Mouse (Mus musculus): ENCODE data around the gene Slc9a5. TPM values are rescaled to one million over a fixed set of nuclear protein-coding genes. Genes with fewer than 3 reads are reported as not detected.

Gene Slc9a5
- total and polyA plus RNA-seq, 3 experiments, result 0.36 to 1.7 (median 0.37) TPM

GRCm38 (mm10) chr8:105355179-105356024, 6.8 kb downstream of the Slc9a5 start:
- Histone ChIP-seq H3K9ac (ENCODE audit: low read depth, low read length) (no peak overlapping the region), H3K79me2 (replicated peaks; ENCODE audit: control insufficient read depth, insufficient read depth, low read length) (no peaks in the 10 kb centered on the region), H3K4me1 (ENCODE audit: control insufficient read depth, insufficient read depth, low read length) (peaks cover 8% of the 10 kb centered on the region), H3K4me3 (no peak overlapping the region), H3K27ac (peak overlapping the region; percentile 61), H3K36me3 (ENCODE audit: control insufficient read depth, insufficient read depth, low read length) (no peaks in the 10 kb centered on the region; the same call in 1 of the 2 replicates), H3K27me3 (ENCODE audit: control insufficient read depth, insufficient read depth, low read length) (no peaks in the 10 kb centered on the region)
- intact Hi-C loops (cut with DNase I), result loop anchor here (5.0 kb wide), 1 partner anchor 122 kb away; no protein-coding TSS in a partner anchor
- WGBS, result 64% methylated on average over 26 of the region's 26 CpGs
- peak; percentile 82 for TF ChIP-seq EP300 (IDR thresholded peaks at IDR 0.05; ENCODE audit: insufficient read depth, low read depth, low read length)
- peak; percentile 33; the same call in 1 of the 2 replicates for TF ChIP-seq POLR2A (IDR thresholded peaks at IDR 0.05; ENCODE audit: insufficient read depth, low read depth, low read length)
- TF ChIP-seq CTCF (IDR thresholded peaks at IDR 0.05), result no peak
- peak; percentile 65 to 66 for DNase-seq

GRCm38 (mm10) chr8:105356681-105357080, 8.0 kb downstream of the Slc9a5 start:
- no peaks in the 10 kb centered on the region; the same call in 1 of the 2 replicates for H3K36me3 ChIP-seq (ENCODE audit: control insufficient read depth, insufficient read depth, low read length)
- no peak overlapping the region for H3K27ac ChIP-seq
- H3K79me2 ChIP-seq (replicated peaks; ENCODE audit: control insufficient read depth, insufficient read depth, low read length), result no peaks in the 10 kb centered on the region
- no peak overlapping the region for H3K4me3 ChIP-seq
- no peaks in the 10 kb centered on the region for H3K27me3 ChIP-seq (ENCODE audit: control insufficient read depth, insufficient read depth, low read length)
- H3K4me1 ChIP-seq (ENCODE audit: control insufficient read depth, insufficient read depth, low read length), result peaks cover 8% of the 10 kb centered on the region
- TF ChIP-seq CTCF (IDR thresholded peaks at IDR 0.05), result no peak
- no peak for TF ChIP-seq POLR2A (IDR thresholded peaks at IDR 0.05; ENCODE audit: insufficient read depth, low read depth, low read length)
- TF ChIP-seq EP300 (IDR thresholded peaks at IDR 0.05; ENCODE audit: insufficient read depth, low read depth, low read length), result no peak
- intact Hi-C loops (cut with DNase I), result loop anchor here (5.0 kb wide), 1 partner anchor 121 kb away; no protein-coding TSS in a partner anchor
- no peak for DNase-seq
- 92% methylated on average over 14 of the region's 14 CpGs for WGBS
- H3K9ac ChIP-seq (ENCODE audit: low read depth, low read length), result no peak overlapping the region

GRCm38 (mm10) chr8:105359208-105359607, 10.6 kb downstream of the Slc9a5 start:
- intact Hi-C loops (cut with DNase I), result loop anchor here (1.0 to 5.0 kb wide), 2 partner anchors 38 to 118 kb away; no protein-coding TSS in a partner anchor
- no peak for DNase-seq
- Histone ChIP-seq H3K36me3 (ENCODE audit: control insufficient read depth, insufficient read depth, low read length) (no peaks in the 10 kb centered on the region; the same call in 1 of the 2 replicates), H3K9ac (ENCODE audit: low read depth, low read length) (no peak overlapping the region), H3K4me1 (ENCODE audit: control insufficient read depth, insufficient read depth, low read length) (peaks cover 13% of the 10 kb centered on the region), H3K4me3 (no peak overlapping the region), H3K27ac (no peak overlapping the region), H3K27me3 (ENCODE audit: control insufficient read depth, insufficient read depth, low read length) (no peaks in the 10 kb centered on the region), H3K79me2 (replicated peaks; ENCODE audit: control insufficient read depth, insufficient read depth, low read length) (no peaks in the 10 kb centered on the region)
- WGBS, result 84% methylated on average over 15 of the region's 15 CpGs
- no peak for TF ChIP-seq CTCF (IDR thresholded peaks at IDR 0.05)
- TF ChIP-seq EP300 (IDR thresholded peaks at IDR 0.05; ENCODE audit: insufficient read depth, low read depth, low read length), result no peak
- no peak for TF ChIP-seq POLR2A (IDR thresholded peaks at IDR 0.05; ENCODE audit: insufficient read depth, low read depth, low read length)

- intact Hi-C loops (cut with DNase I), result loop anchor here (1.0 to 5.0 kb wide), 2 partner anchors 38 to 118 kb away; no protein-coding TSS in a partner anchor
- WGBS, result 46% methylated on average over 4 of the region's 4 CpGs
Observed at GRCm38 (mm10) chr8:105359646-105360045, 11.0 kb downstream of the Slc9a5 start.

GRCm38 (mm10) chr8:105361751-105362702, 13.4 kb downstream of the Slc9a5 start:
- Histone ChIP-seq H3K27ac (peak overlapping the region; percentile 26; the same call in 1 of the 2 replicates), H3K4me3 (no peak overlapping the region), H3K36me3 (ENCODE audit: control insufficient read depth, insufficient read depth, low read length) (no peaks in the 10 kb centered on the region), H3K4me1 (ENCODE audit: control insufficient read depth, insufficient read depth, low read length) (peaks cover 5% of the 10 kb centered on the region), H3K9ac (ENCODE audit: low read depth, low read length) (no peak overlapping the region), H3K27me3 (ENCODE audit: control insufficient read depth, insufficient read depth, low read length) (no peaks in the 10 kb centered on the region), H3K79me2 (replicated peaks; ENCODE audit: control insufficient read depth, insufficient read depth, low read length) (no peaks in the 10 kb centered on the region)
- peak in 1 of 2 experiments; percentile 48 for DNase-seq
- intact Hi-C loops (cut with DNase I), result no loop called here
- 40% methylated on average over 12 of the region's 12 CpGs for WGBS
- TF ChIP-seq CTCF (IDR thresholded peaks at IDR 0.05) (no peak), EP300 (IDR thresholded peaks at IDR 0.05; ENCODE audit: insufficient read depth, low read depth, low read length) (no peak), POLR2A (IDR thresholded peaks at IDR 0.05; ENCODE audit: insufficient read depth, low read depth, low read length) (no peak)

More at GRCm38 (mm10) chr8:105359646-105360045, 11.0 kb downstream of the Slc9a5 start:
- peaks cover 11% of the 10 kb centered on the region for H3K4me1 ChIP-seq (ENCODE audit: control insufficient read depth, insufficient read depth, low read length)
- no peak for DNase-seq
- H3K4me3 ChIP-seq, result no peak overlapping the region
- no peaks in the 10 kb centered on the region for H3K79me2 ChIP-seq (replicated peaks; ENCODE audit: control insufficient read depth, insufficient read depth, low read length)
- no peaks in the 10 kb centered on the region for H3K27me3 ChIP-seq (ENCODE audit: control insufficient read depth, insufficient read depth, low read length)
- no peaks in the 10 kb centered on the region for H3K36me3 ChIP-seq (ENCODE audit: control insufficient read depth, insufficient read depth, low read length)
- TF ChIP-seq CTCF (IDR thresholded peaks at IDR 0.05), result peak; percentile 67
- no peak for TF ChIP-seq POLR2A (IDR thresholded peaks at IDR 0.05; ENCODE audit: insufficient read depth, low read depth, low read length)
- no peak for TF ChIP-seq EP300 (IDR thresholded peaks at IDR 0.05; ENCODE audit: insufficient read depth, low read depth, low read length)
- no peak overlapping the region for H3K9ac ChIP-seq (ENCODE audit: low read depth, low read length)
- no peak overlapping the region for H3K27ac ChIP-seq

Measured in heart, adult 2 months (tissue).